In the genomic region with DNA sequence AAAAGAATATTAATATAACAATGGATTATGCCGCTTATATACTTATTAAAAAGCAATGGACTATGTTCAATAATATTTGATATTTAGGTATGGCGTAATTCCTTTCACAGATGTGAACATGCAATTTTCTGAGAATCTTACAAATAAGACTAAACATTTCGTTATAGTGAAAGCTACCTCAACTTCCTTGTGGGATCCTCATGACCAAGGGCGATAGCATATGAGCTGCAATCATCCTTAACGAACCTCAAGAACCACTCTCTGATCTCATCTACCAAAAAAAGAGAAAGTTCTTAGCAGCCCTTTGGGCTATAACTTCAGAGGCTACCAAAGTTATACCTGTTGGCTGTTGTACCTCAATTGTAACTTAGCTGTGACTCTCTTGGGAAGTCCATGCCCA, we compare ENCODE assay signal across 31 mouse cellular contexts. TPM values are rescaled to one million over a fixed set of nuclear protein-coding genes. Genes with fewer than 3 reads are reported as not detected.
A peak's percentile ranks its signal among the peaks of the same experiment; 100 is the strongest.
DNase-seq lines count a peak whose midpoint lies in the region; ATAC-seq and TF ChIP-seq lines count a peak whose summit lies in the region.
"Had no signal": no experiment of that assay in that cellular context is flagged by ENCODE, and none has a peak within 500 bp of the region (broad histone marks: within the 10 kb centered on the region; RNA-seq: fewer than 3 reads in every experiment).

No protein-coding gene starts in this region.

- no peaks in the 10 kb centered on the region for H3K27me3 ChIP-seq in midbrain, embryonic 16.5 days (ENCODE audit: control insufficient read depth, insufficient read depth, low read depth, low read length)
- H3K27me3 ChIP-seq: CH12.LX; embryonic facial prominence, embryonic 13.5 days; embryonic facial prominence, embryonic 15.5 days; forebrain, embryonic 12.5 days; Patski had no signal

- H3K4me2 ChIP-seq in midbrain, embryonic 16.5 days (ENCODE audit: low read length), result no peak overlapping the region
- H3K4me2 ChIP-seq: embryonic facial prominence, embryonic 13.5 days; embryonic facial prominence, embryonic 15.5 days; forebrain, embryonic 12.5 days had no signal

- H3K4me3 ChIP-seq in bone marrow macrophage, adult 2 months (ENCODE audit: insufficient read depth, low read length), result no peak overlapping the region
- H3K4me3 ChIP-seq in macrophage (ENCODE audit: inconsistent target), result no peak overlapping the region
- H3K4me3 ChIP-seq in midbrain, embryonic 16.5 days (ENCODE audit: low read depth, low read length), result no peak overlapping the region
- H3K4me3 ChIP-seq: embryonic facial prominence, embryonic 13.5 days; embryonic facial prominence, embryonic 15.5 days; erythroblast, embryonic 14.5 days; forebrain, embryonic 10.5 days; forebrain, embryonic 12.5 days had no signal

- no peaks in the 10 kb centered on the region for H3K9me3 ChIP-seq in midbrain, embryonic 16.5 days (replicated peaks; ENCODE audit: control insufficient read depth, low read length, poor library complexity, severe bottlenecking)
- H3K9me3 ChIP-seq: embryonic facial prominence, embryonic 13.5 days; embryonic facial prominence, embryonic 15.5 days; forebrain, embryonic 10.5 days; forebrain, embryonic 12.5 days; G1E had no signal

- DNase-seq in testis, postnatal 10 days (ENCODE audit: low spot score), result no peak
- DNase-seq in urinary bladder, postnatal 4 days (ENCODE audit: low spot score in 2 of 2), result no peak
- DNase-seq: adrenal gland, adult 8-10 months; adrenal gland, postnatal 14 days; adrenal gland, postnatal 36 days; B cell, adult 2 months; cerebellum, adult 11 months; cerebellum, adult 18-20 months; cerebellum, adult 8-10 months; cerebellum, adult 9-11 months; cerebellum, postnatal 14 days; cerebellum, postnatal 36 days had no signal

- H3K4me1 ChIP-seq in bone marrow macrophage, adult 2 months (ENCODE audit: control insufficient read depth, insufficient read depth, low read length), result peaks cover 39% of the 10 kb centered on the region
- no peaks in the 10 kb centered on the region for H3K4me1 ChIP-seq in midbrain, embryonic 16.5 days (ENCODE audit: control insufficient read depth, insufficient read depth, low read length)
- H3K4me1 ChIP-seq: embryonic facial prominence, embryonic 13.5 days; embryonic facial prominence, embryonic 15.5 days; forebrain, embryonic 10.5 days; forebrain, embryonic 12.5 days had no signal

- peaks cover 27% of the 10 kb centered on the region for H3K79me2 ChIP-seq in macrophage (ENCODE audit: inconsistent target)

- TF ChIP-seq POLR2A in bone marrow macrophage, adult 2 months (IDR thresholded peaks at IDR 0.05; ENCODE audit: borderline replicate concordance, low read depth, low read length), result no peak

- H3K36me3 ChIP-seq in macrophage (ENCODE audit: inconsistent target), result peaks cover 15% of the 10 kb centered on the region
- no peaks in the 10 kb centered on the region for H3K36me3 ChIP-seq in midbrain, embryonic 16.5 days (ENCODE audit: control insufficient read depth, insufficient read depth, low read length)
- H3K36me3 ChIP-seq: embryonic facial prominence, embryonic 13.5 days; embryonic facial prominence, embryonic 15.5 days; forebrain, embryonic 10.5 days; forebrain, embryonic 12.5 days; G1E had no signal

- WGBS in macrophage (ENCODE audit: missing documents), result 43% methylated on average over 5 of the region's 5 CpGs
- 91% methylated on average over 5 of the region's 5 CpGs for WGBS in midbrain, embryonic 16.5 days

- ATAC-seq in megakaryocyte progenitor cell, adult 5-6 weeks (replicated peaks; ENCODE audit: poor library complexity), result peak; percentile 46; the same call in 1 of the 2 replicates
- no peak for ATAC-seq in midbrain, embryonic 16.5 days
- ATAC-seq: activated CD4-positive, CD25-positive, alpha-beta regulatory T cell, adult 4 months; CD4-positive, CD25-positive, alpha-beta regulatory T cell, adult 4 months; forebrain, embryonic 14.5 days; forebrain, embryonic 16.5 days; Patski had no signal

- no peak overlapping the region for H3K9ac ChIP-seq in midbrain, embryonic 16.5 days (ENCODE audit: low read depth, low read length)
- H3K9ac ChIP-seq: embryonic facial prominence, embryonic 13.5 days; embryonic facial prominence, embryonic 15.5 days; forebrain, embryonic 12.5 days had no signal

- TF ChIP-seq CTCF in bone marrow macrophage, adult 2 months (IDR thresholded peaks at IDR 0.05; ENCODE audit: low read depth, low read length), result no peak

- H3K27ac ChIP-seq in bone marrow macrophage, adult 2 months (ENCODE audit: insufficient read depth, low read depth, low read length), result peak overlapping the region; percentile 31; the same call in 1 of the 2 replicates
- H3K27ac ChIP-seq in macrophage, result peak overlapping the region; percentile 91
- no peak overlapping the region for H3K27ac ChIP-seq in midbrain, embryonic 16.5 days (ENCODE audit: low read length)
- H3K27ac ChIP-seq: embryonic facial prominence, embryonic 13.5 days; embryonic facial prominence, embryonic 15.5 days; forebrain, embryonic 10.5 days; forebrain, embryonic 12.5 days had no signal

RNA-seq across cellular contexts. Expression of gene Ccl6, which starts 0.6 kb away (rescaled TPM):
- 168 and 174 TPM in 2 replicates for polyA plus RNA-seq in bone marrow macrophage, adult 2 months (2012; ENCODE audit: insufficient read depth, insufficient read length, missing spikeins)
- total RNA-seq in macrophage (2018; cell fraction: chromatin; rRNA removed), result 100 to 1,000 TPM in 5 of 26 experiments, 10 to 100 TPM in 21; 13.7 to 172 (median 40.9) TPM
- total RNA-seq in macrophage (2018; cell fraction: cytosol; rRNA removed), result 100 to 1,000 TPM; 122 to 667 (median 326) TPM
- 100 to 1,000 TPM in 13 of 26 experiments, 10 to 100 TPM in 13; 47.6 to 271 (median 103) TPM for total RNA-seq in macrophage (2018; cell fraction: nucleus; rRNA removed)
- polyA plus RNA-seq in macrophage (2018), result 508 to 1,107 TPM (median 907 TPM) in 3 replicates
- total RNA-seq in megakaryocyte progenitor cell, adult 5-6 weeks (2015), result 13.6 and 25.2 TPM in 2 replicates
- total RNA-seq in megakaryocyte progenitor cell, adult 5-6 weeks (2017), result 13.3 and 15.1 TPM in 2 replicates
- 0.88 and 2.0 TPM in 2 replicates for polyA plus RNA-seq in midbrain, embryonic 16.5 days (2015; fragmentation: Nextera tagmentation; extraction: Ambion mirVana)
- polyA plus RNA-seq: CD4-positive, CD25-positive, alpha-beta regulatory T cell, adult 4 months; erythroblast, embryonic 14.5 days; Patski had no signal

RNA-seq across cellular contexts. Expression of gene Ccl9, which starts 15.0 kb away (rescaled TPM):
- polyA plus RNA-seq in bone marrow macrophage, adult 2 months (2012; ENCODE audit: insufficient read depth, insufficient read length, missing spikeins), result 650 and 692 TPM in 2 replicates
- total RNA-seq in macrophage (2018; cell fraction: chromatin; rRNA removed), result 100 to 1,000 TPM in 16 of 26 experiments, 10 to 100 TPM in 10; 27.1 to 700 (median 152) TPM
- 1,000 to 10,000 TPM in 7 of 26 experiments, 100 to 1,000 TPM in 19; 287 to 1,885 (median 507) TPM for total RNA-seq in macrophage (2018; cell fraction: cytosol; rRNA removed)
- total RNA-seq in macrophage (2018; cell fraction: nucleus; rRNA removed), result 1,000 to 10,000 TPM in 2 of 26 experiments, 100 to 1,000 TPM in 23, 10 to 100 TPM in 1; 94.4 to 1,218 (median 394) TPM
- polyA plus RNA-seq in macrophage (2018), result 289 to 625 TPM (median 620 TPM) in 3 replicates
- total RNA-seq in megakaryocyte progenitor cell, adult 5-6 weeks (2015), result 149 and 197 TPM in 2 replicates
- total RNA-seq in megakaryocyte progenitor cell, adult 5-6 weeks (2017), result 97.7 and 108 TPM in 2 replicates
- 1.1 and 1.5 TPM in 2 replicates for polyA plus RNA-seq in midbrain, embryonic 16.5 days (2015; fragmentation: Nextera tagmentation; extraction: Ambion mirVana)
- polyA plus RNA-seq: CD4-positive, CD25-positive, alpha-beta regulatory T cell, adult 4 months; erythroblast, embryonic 14.5 days had no signal

RNA-seq across cellular contexts. Expression of gene Rpl9-ps1, which starts 52.0 kb away (rescaled TPM):
- not detected in 2 replicates for polyA plus RNA-seq in bone marrow macrophage, adult 2 months (2012; ENCODE audit: insufficient read depth, insufficient read length, missing spikeins)
- total RNA-seq in macrophage (2018; cell fraction: chromatin; rRNA removed), result 1 to 10 TPM in 8 of 26 experiments, not detected in 18; 1.8 to 4.2 (median 2.2) TPM
- total RNA-seq in macrophage (2018; cell fraction: cytosol; rRNA removed), result under 1 TPM in 3 of 26 experiments, not detected in 23; 0.29 to 0.41 (median 0.33) TPM
- 1 to 10 TPM in 13 of 26 experiments, not detected in 13; 1.2 to 5.7 (median 2.4) TPM for total RNA-seq in macrophage (2018; cell fraction: nucleus; rRNA removed)
- polyA plus RNA-seq in macrophage (2018), result not detected in 3 replicates
- total RNA-seq in megakaryocyte progenitor cell, adult 5-6 weeks (2015), result 0.44 and 1.2 TPM in 2 replicates
- total RNA-seq in megakaryocyte progenitor cell, adult 5-6 weeks (2017), result not detected in 2 replicates
- not detected in 2 replicates for polyA plus RNA-seq in midbrain, embryonic 16.5 days (2015; fragmentation: Nextera tagmentation; extraction: Ambion mirVana)
- total RNA-seq: adrenal gland, adult 18-20 months; adrenal gland, adult 8-10 months; adrenal gland, postnatal 14 days; adrenal gland, postnatal 36 days; CH12.LX; G1E had no signal
- polyA plus RNA-seq: brain, embryonic 14.5 days; CD4-positive, CD25-positive, alpha-beta regulatory T cell, adult 4 months; embryonic facial prominence, embryonic 11.5 days; embryonic facial prominence, embryonic 13.5 days; embryonic facial prominence, embryonic 15.5 days; erythroblast, embryonic 14.5 days; forebrain, embryonic 10.5 days; forebrain, embryonic 12.5 days; forebrain, embryonic 14.5 days; forebrain, embryonic 16.5 days; G1E; Patski had no signal

RNA-seq across cellular contexts. Expression of gene Ccl3, which starts 55.7 kb away (rescaled TPM):
- 129 and 135 TPM in 2 replicates for polyA plus RNA-seq in bone marrow macrophage, adult 2 months (2012; ENCODE audit: insufficient read depth, insufficient read length, missing spikeins)
- total RNA-seq in macrophage (2018; cell fraction: chromatin; rRNA removed), result 100 to 1,000 TPM in 21 of 26 experiments, 10 to 100 TPM in 5; 68.7 to 743 (median 252) TPM
- total RNA-seq in macrophage (2018; cell fraction: cytosol; rRNA removed), result 1,000 to 10,000 TPM in 14 of 26 experiments, 100 to 1,000 TPM in 12; 325 to 6,363 (median 1,124) TPM
- total RNA-seq in macrophage (2018; cell fraction: nucleus; rRNA removed), result 1,000 to 10,000 TPM in 15 of 26 experiments, 100 to 1,000 TPM in 11; 331 to 4,588 (median 1,236) TPM
- 203 to 397 TPM (median 307 TPM) in 3 replicates for polyA plus RNA-seq in macrophage (2018)
- total RNA-seq in megakaryocyte progenitor cell, adult 5-6 weeks (2015), result 99.8 and 229 TPM in 2 replicates
- total RNA-seq in megakaryocyte progenitor cell, adult 5-6 weeks (2017), result 37.9 and 120 TPM in 2 replicates
- 0.75 and 1.5 TPM in 2 replicates for polyA plus RNA-seq in midbrain, embryonic 16.5 days (2015; fragmentation: Nextera tagmentation; extraction: Ambion mirVana)
- total RNA-seq: adrenal gland, postnatal 14 days; adrenal gland, postnatal 36 days had no signal
- polyA plus RNA-seq: CD4-positive, CD25-positive, alpha-beta regulatory T cell, adult 4 months; G1E; Patski had no signal

Comparison
In these comparisons a context has a peak if more than half of its experiments do, and no peak if none do; other contexts are left out.
1. RNA of gene Ccl6, which starts 0.6 kb away (polyA plus RNA-seq): 508 to 1,107 TPM in macrophage and 168 to 174 TPM in bone marrow macrophage, adult 2 months; 0.88 to 2.0 TPM in midbrain, embryonic 16.5 days; every median in the first group is over 10 times any median in the second.
2. RNA of gene Ccl9, which starts 15.0 kb away (polyA plus RNA-seq): 650 to 692 TPM in bone marrow macrophage, adult 2 months and 289 to 625 TPM in macrophage; 1.1 to 1.5 TPM in midbrain, embryonic 16.5 days; every median in the first group is over 100 times any median in the second.